Mouse (Mus musculus): Measurements from ENCODE around the gene Prr9. TPM values are rescaled to one million over a fixed set of nuclear protein-coding genes. Genes with fewer than 3 reads are reported as not detected.

The Prr9 gene
- polyA plus RNA-seq (2015; fragmentation: Nextera tagmentation; extraction: Ambion mirVana) = not detected in 2 replicates

DNA sequence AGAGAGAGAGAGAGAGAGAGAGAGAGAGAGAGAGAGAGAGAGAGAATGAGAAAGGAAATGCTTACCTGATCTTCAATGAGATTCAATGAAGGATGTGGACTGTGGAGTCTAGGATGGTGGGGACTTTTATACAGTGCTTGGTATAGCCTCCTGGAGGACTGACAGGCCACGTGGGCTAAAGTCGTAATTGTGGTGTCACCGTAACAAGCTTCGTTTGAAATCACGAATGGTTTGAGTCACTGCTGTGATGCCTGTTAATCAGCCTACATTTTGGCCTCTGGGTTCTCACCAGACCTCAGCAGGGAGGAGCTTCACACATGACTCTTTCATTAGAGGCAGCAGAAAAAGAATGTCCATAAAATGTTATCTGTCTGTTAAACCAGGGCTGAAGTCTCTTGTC is at the start of gene Prr9:
Prr9 (minus strand) TSS at position 101 of the 400 bp plus-strand sequence.
- 73% methylated on average over 5 of the region's 5 CpGs for WGBS
- no peak within 1 kb of the TSS for H3K9ac ChIP-seq (ENCODE audit: low read depth, low read length)
- no peaks in the 10 kb centered on the region for H3K27me3 ChIP-seq (ENCODE audit: insufficient read depth, low read length)
- no peak for ATAC-seq (replicated peaks; ENCODE audit: low FRiP score, low read depth)
- H3K9me3 ChIP-seq (replicated peaks; ENCODE audit: low read length) = no peaks in the 10 kb centered on the region
- H3K4me3 ChIP-seq (replicated peaks; ENCODE audit: low read depth, low read length) = no peak within 1 kb of the TSS
- DNase-seq (ENCODE audit: low spot score) = no peak
- TF ChIP-seq CTCF (IDR thresholded peaks at IDR 0.05; ENCODE audit: low read depth) = no peak
- H3K27ac ChIP-seq = no peak within 1 kb of the TSS
- no peaks in the 10 kb centered on the region for H3K36me3 ChIP-seq (ENCODE audit: insufficient read depth, low read length)
- H3K4me2 ChIP-seq (ENCODE audit: low read length) = no peak within 1 kb of the TSS
- no peaks in the 10 kb centered on the region for H3K4me1 ChIP-seq (replicated peaks; ENCODE audit: insufficient read depth, low read length)

DNA sequence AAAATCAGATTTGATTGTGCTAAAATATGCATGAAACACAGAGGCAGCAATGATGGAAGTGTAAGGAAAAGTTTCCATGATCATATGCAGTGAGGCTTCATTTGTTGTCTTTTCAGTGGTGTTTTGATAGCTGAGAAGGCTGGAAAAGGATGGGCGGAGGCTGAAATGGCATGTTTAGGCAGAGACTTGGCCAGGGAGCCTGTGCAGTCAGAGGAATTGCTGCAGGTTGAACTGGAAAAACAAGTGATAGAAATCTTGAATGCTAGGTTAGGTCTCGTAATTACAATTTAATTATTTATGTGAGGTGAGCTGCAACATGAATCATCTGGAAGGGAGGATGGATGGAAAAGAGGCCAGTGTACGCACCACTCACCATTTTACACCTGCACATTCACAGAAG is 46.1 kb upstream of the Prr9 start:
- 49% methylated on average over 3 of the region's 3 CpGs for WGBS
- H3K27me3 ChIP-seq (ENCODE audit: insufficient read depth, low read length) = no peaks in the 10 kb centered on the region
- no peak overlapping the region for H3K27ac ChIP-seq
- no peaks in the 10 kb centered on the region for H3K4me1 ChIP-seq (replicated peaks; ENCODE audit: insufficient read depth, low read length)
- no peak overlapping the region for H3K4me2 ChIP-seq (ENCODE audit: low read length)
- no peaks in the 10 kb centered on the region for H3K36me3 ChIP-seq (ENCODE audit: insufficient read depth, low read length)
- H3K4me3 ChIP-seq (replicated peaks; ENCODE audit: low read depth, low read length) = no peak overlapping the region
- peak; percentile 4 for DNase-seq (ENCODE audit: low spot score)
- TF ChIP-seq CTCF (IDR thresholded peaks at IDR 0.05; ENCODE audit: low read depth) = no peak
- no peaks in the 10 kb centered on the region for H3K9me3 ChIP-seq (replicated peaks; ENCODE audit: low read length)
- H3K9ac ChIP-seq (ENCODE audit: low read depth, low read length) = no peak overlapping the region
- ATAC-seq (replicated peaks; ENCODE audit: low FRiP score, low read depth) = no peak

DNA sequence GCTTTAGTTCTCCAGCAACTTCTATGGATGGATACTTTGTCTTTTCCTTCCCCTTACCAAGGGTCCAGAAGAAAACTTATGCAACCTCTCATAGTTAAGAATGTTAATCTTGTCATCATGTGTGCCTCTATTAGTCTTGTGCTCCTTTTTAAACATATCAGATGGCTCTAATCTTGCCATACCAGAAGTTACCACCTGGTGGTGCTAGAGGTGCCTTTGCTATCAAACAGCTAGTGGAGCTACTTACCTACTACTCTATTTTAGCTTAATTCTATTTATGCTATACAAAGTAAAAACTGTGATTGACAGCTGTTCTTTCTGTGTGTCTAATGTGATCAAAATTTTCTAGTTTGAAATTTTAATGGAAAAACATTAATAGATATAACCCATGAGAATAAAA is 29.6 kb upstream of the Prr9 start:
- no peak for ATAC-seq (replicated peaks; ENCODE audit: low FRiP score, low read depth)
- no peak overlapping the region for H3K9ac ChIP-seq (ENCODE audit: low read depth, low read length)
- no peak overlapping the region for H3K4me3 ChIP-seq (replicated peaks; ENCODE audit: low read depth, low read length)
- no peak overlapping the region for H3K4me2 ChIP-seq (ENCODE audit: low read length)
- H3K36me3 ChIP-seq (ENCODE audit: insufficient read depth, low read length) = no peaks in the 10 kb centered on the region
- TF ChIP-seq CTCF (IDR thresholded peaks at IDR 0.05; ENCODE audit: low read depth) = peak; percentile 86
- no peaks in the 10 kb centered on the region for H3K4me1 ChIP-seq (replicated peaks; ENCODE audit: insufficient read depth, low read length)
- no peaks in the 10 kb centered on the region for H3K9me3 ChIP-seq (replicated peaks; ENCODE audit: low read length)
- no peaks in the 10 kb centered on the region for H3K27me3 ChIP-seq (ENCODE audit: insufficient read depth, low read length)
- peak; percentile 62 for DNase-seq (ENCODE audit: low spot score)
- H3K27ac ChIP-seq = no peak overlapping the region

DNA sequence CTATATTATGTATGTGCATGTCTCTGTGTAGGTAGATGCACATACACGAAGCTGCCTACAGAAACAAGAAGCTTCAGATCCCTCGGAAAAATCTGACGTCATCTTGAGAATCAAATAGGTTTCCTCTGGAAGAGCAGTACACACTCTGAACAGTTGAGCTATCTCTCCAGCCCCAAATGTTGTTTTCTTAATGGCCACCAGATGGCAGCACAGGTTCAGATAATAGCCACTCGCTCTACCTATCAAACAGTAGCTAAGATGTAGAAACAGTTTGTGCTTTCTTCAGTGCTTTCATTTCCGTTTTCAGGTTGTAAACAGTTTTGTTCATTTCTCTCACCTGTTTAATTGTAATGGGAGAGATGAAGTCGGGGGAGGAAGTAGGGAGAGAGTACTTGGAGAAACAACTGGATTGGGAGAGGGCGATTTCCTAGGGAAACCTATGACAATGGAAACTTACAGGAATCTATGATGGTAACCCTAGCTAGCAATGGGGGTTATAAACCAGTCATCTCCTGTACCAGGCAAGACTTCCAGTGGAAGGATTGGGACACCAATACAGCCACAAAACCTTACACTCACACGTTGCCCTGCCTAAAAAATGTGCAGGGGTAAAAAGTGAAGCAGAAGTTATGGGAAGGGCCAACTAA is 27.0 kb upstream of the Prr9 start:
- peak; percentile 89 for TF ChIP-seq CTCF (IDR thresholded peaks at IDR 0.05; ENCODE audit: low read depth)
- WGBS = 23% methylated on average over 8 of the region's 8 CpGs
- ATAC-seq (replicated peaks; ENCODE audit: low FRiP score, low read depth) (peak; percentile 82), DNase-seq (ENCODE audit: low spot score) (peak; percentile 89)
- Histone ChIP-seq H3K4me3 (replicated peaks; ENCODE audit: low read depth, low read length) (no peak overlapping the region), H3K9ac (ENCODE audit: low read depth, low read length) (no peak overlapping the region), H3K9me3 (replicated peaks; ENCODE audit: low read length) (no peaks in the 10 kb centered on the region), H3K4me2 (ENCODE audit: low read length) (no peak overlapping the region), H3K4me1 (replicated peaks; ENCODE audit: insufficient read depth, low read length) (no peaks in the 10 kb centered on the region), H3K27ac (no peak overlapping the region), H3K36me3 (ENCODE audit: insufficient read depth, low read length) (no peaks in the 10 kb centered on the region), H3K27me3 (ENCODE audit: insufficient read depth, low read length) (no peaks in the 10 kb centered on the region)

DNA sequence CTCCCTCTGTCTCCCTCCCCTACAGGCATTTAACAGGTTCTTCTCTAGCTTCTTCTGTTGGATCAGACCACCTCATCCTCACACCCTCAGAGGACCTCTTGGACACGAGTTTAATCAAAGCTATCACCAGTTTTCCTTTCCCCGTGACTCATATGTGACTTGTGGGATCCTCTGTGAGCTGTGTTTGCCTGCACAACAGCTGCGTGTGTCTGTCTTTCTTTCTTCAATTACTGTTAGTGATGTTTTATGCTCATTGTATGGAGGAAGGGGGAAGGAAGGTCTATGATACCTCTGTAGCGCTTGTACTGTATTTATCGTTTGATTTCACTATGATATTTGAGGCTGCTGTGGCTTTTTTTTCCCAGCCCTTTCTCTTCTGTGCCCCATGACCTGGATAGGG is 24.2 kb upstream of the Prr9 start:
- Histone ChIP-seq H3K27me3 (ENCODE audit: insufficient read depth, low read length) (no peaks in the 10 kb centered on the region), H3K4me2 (ENCODE audit: low read length) (no peak overlapping the region), H3K4me3 (replicated peaks; ENCODE audit: low read depth, low read length) (no peak overlapping the region), H3K9me3 (replicated peaks; ENCODE audit: low read length) (no peaks in the 10 kb centered on the region), H3K9ac (ENCODE audit: low read depth, low read length) (no peak overlapping the region), H3K4me1 (replicated peaks; ENCODE audit: insufficient read depth, low read length) (no peaks in the 10 kb centered on the region), H3K27ac (no peak overlapping the region), H3K36me3 (ENCODE audit: insufficient read depth, low read length) (no peaks in the 10 kb centered on the region)
- DNase-seq (ENCODE audit: low spot score) (no peak), ATAC-seq (replicated peaks; ENCODE audit: low FRiP score, low read depth) (no peak)
- TF ChIP-seq CTCF (IDR thresholded peaks at IDR 0.05; ENCODE audit: low read depth) = no peak
- WGBS = 77% methylated on average over 5 of the region's 5 CpGs

DNA sequence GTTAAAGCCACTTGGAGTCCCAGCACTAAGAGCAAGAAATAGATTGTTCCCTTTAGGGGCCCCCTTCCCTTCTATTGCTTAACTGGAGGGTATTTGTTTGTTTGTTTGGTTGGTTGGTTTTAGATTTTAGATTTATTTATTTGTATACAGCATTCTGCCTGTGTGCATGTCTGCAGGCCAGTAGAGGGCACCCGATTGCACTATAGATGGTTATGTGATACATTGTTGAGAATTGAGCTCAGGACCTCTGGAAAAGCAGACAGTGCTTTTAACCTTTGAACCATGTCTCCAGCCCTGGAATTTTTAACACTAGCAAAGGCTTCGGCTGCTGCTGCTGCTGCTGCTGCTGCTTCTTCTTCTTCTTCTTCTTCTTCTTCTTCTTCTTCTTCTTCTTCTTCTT is 23.7 kb upstream of the Prr9 start:
- H3K4me1 ChIP-seq (replicated peaks; ENCODE audit: insufficient read depth, low read length) = no peaks in the 10 kb centered on the region
- no peaks in the 10 kb centered on the region for H3K36me3 ChIP-seq (ENCODE audit: insufficient read depth, low read length)
- peak; percentile 49 for DNase-seq (ENCODE audit: low spot score)
- no peak overlapping the region for H3K9ac ChIP-seq (ENCODE audit: low read depth, low read length)
- H3K9me3 ChIP-seq (replicated peaks; ENCODE audit: low read length) = no peaks in the 10 kb centered on the region
- ATAC-seq (replicated peaks; ENCODE audit: low FRiP score, low read depth) = no peak
- WGBS = 11% methylated on average over 2 of the region's 2 CpGs
- H3K4me3 ChIP-seq (replicated peaks; ENCODE audit: low read depth, low read length) = no peak overlapping the region
- H3K4me2 ChIP-seq (ENCODE audit: low read length) = no peak overlapping the region
- H3K27ac ChIP-seq = no peak overlapping the region
- peak; percentile 62 for TF ChIP-seq CTCF (IDR thresholded peaks at IDR 0.05; ENCODE audit: low read depth)
- H3K27me3 ChIP-seq (ENCODE audit: insufficient read depth, low read length) = no peaks in the 10 kb centered on the region

DNA sequence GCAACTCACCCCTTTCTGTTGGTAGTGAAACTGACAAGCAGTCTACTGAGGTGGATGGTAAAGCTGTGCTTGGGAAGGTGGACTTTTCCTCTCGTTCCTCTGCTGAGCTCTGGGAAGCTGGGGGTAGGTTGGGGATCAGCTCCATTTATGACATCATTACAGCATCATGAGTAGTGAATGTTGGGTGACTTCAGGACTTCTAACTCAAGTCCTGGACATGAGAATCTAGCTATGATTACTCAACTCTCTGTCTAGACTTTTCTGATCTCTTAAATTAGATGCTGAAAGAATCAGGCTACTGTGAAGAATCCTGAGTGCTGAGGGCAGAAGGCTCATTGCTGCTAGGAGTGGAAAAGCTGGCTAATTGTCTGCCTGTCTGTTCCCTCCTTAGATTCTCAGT is 18.9 kb upstream of the Prr9 start, which contains the start of gene Lelp1:
Lelp1 (minus strand) TSS at position 101 of the 400 bp plus-strand sequence.
- Histone ChIP-seq H3K4me1 (replicated peaks; ENCODE audit: insufficient read depth, low read length) (no peaks in the 10 kb centered on the region), H3K9ac (ENCODE audit: low read depth, low read length) (no peak within 1 kb of the TSS), H3K9me3 (replicated peaks; ENCODE audit: low read length) (no peaks in the 10 kb centered on the region), H3K4me2 (ENCODE audit: low read length) (no peak within 1 kb of the TSS), H3K4me3 (replicated peaks; ENCODE audit: low read depth, low read length) (no peak within 1 kb of the TSS), H3K27ac (no peak within 1 kb of the TSS), H3K36me3 (ENCODE audit: insufficient read depth, low read length) (no peaks in the 10 kb centered on the region), H3K27me3 (ENCODE audit: insufficient read depth, low read length) (no peaks in the 10 kb centered on the region)
- no peak for TF ChIP-seq CTCF (IDR thresholded peaks at IDR 0.05; ENCODE audit: low read depth)
- no peak for DNase-seq (ENCODE audit: low spot score)
- WGBS = 61% methylated on average over 1 of the region's 1 CpGs
- no peak for ATAC-seq (replicated peaks; ENCODE audit: low FRiP score, low read depth)
